Comparison of ENCODE assay signal across 9 mouse cellular contexts in genomic region chr3:57470981-57471601, GRCm38 (mm10). TPM values are rescaled to one million over a fixed set of nuclear protein-coding genes. Genes with fewer than 3 reads are reported as not detected.
DNase-seq lines count a peak whose midpoint lies in the region; ATAC-seq lines count a peak whose summit lies in the region.
"Had no signal": no experiment of that assay in that cellular context is flagged by ENCODE, and none has a peak within 500 bp of the region (broad histone marks: within the 10 kb centered on the region; RNA-seq: fewer than 3 reads in every experiment).

No protein-coding gene starts in this region.

- peak; percentile 56 for DNase-seq in urinary bladder, postnatal 14 days (ENCODE audit: low spot score)
- no peak for DNase-seq in urinary bladder, adult 2 months (ENCODE audit: low spot score)
- peak; percentile 29 to 55 for DNase-seq in layer of hippocampus, postnatal 14 days (ENCODE audit: low spot score in 2 of 2)
- DNase-seq in lung, postnatal 4 days, result peak; percentile 47 to 76
- DNase-seq in right cerebral cortex, postnatal 4 days, result peak; percentile 24
- no peak for DNase-seq in T-cell, adult 2 months (ENCODE audit: low spot score)

- peaks cover 28% of the 10 kb centered on the region for H3K4me1 ChIP-seq in forebrain, embryonic 12.5 days

- H3K9me3 ChIP-seq in forebrain, embryonic 12.5 days, result no peaks in the 10 kb centered on the region

- 2% methylated on average over 15 of the region's 15 CpGs for WGBS in forebrain, embryonic 12.5 days

- H3K27me3 ChIP-seq in forebrain, embryonic 12.5 days, result no peaks in the 10 kb centered on the region

- H3K9ac ChIP-seq in forebrain, embryonic 12.5 days, result no peak overlapping the region; the same call in 1 of the 2 replicates

- H3K4me3 ChIP-seq in forebrain, embryonic 12.5 days (replicated peaks), result peak overlapping the region; percentile 19; the same call in 1 of the 2 replicates

- H3K4me2 ChIP-seq in forebrain, embryonic 12.5 days, result peak overlapping the region; percentile 45

- no peaks in the 10 kb centered on the region for H3K36me3 ChIP-seq in forebrain, embryonic 12.5 days (replicated peaks)

- peak; percentile 52 for ATAC-seq in forebrain, embryonic 12.5 days (ENCODE audit: low FRiP score)
- ATAC-seq in hematopoietic stem cell, adult 5-6 weeks (replicated peaks in 1 of 2; ENCODE audit: insufficient read depth in 1 of 2, low FRiP score in 2 of 2, low TSS enrichment in 1 of 2, low read depth in 1 of 2, poor library complexity in 2 of 2, severe bottlenecking in 2 of 2), result peak; percentile 23 to 47; a peak in 2 of 4 replicates

- peak overlapping the region; percentile 88 for H3K27ac ChIP-seq in forebrain, embryonic 12.5 days

RNA-seq across cellular contexts. Expression of gene Tm4sf4, which starts 46.0 kb away (rescaled TPM):
- polyA plus RNA-seq in urinary bladder, adult 2 months (2012; rRNA removed), result 0.17 and 0.27 TPM in 2 replicates
- not detected in 2 replicates for polyA plus RNA-seq in forebrain, embryonic 12.5 days (2016; fragmentation: Nextera tagmentation; extraction: Ambion mirVana)
- total RNA-seq in hematopoietic stem cell, adult 5-6 weeks (2017), result not detected in 2 replicates
- not detected for total RNA-seq in layer of hippocampus, postnatal 14 days (2021)
- total RNA-seq: left cerebral cortex, postnatal 25 days had no signal

Comparison
In these comparisons a context has a peak if more than half of its experiments do, and no peak if none do; other contexts are left out.
1. DNase-seq: peak in urinary bladder, postnatal 14 days (single experiment), layer of hippocampus, postnatal 14 days (2 of 2), lung, postnatal 4 days (2 of 2) and right cerebral cortex, postnatal 4 days (single experiment); none in urinary bladder, adult 2 months (single experiment) and T-cell, adult 2 months (single experiment).